Mouse (Mus musculus): ENCODE results near the gene Taar2. TPM values are rescaled to one million over a fixed set of nuclear protein-coding genes. Genes with fewer than 3 reads are reported as not detected.

Taar2 gene
- polyA plus RNA-seq (2014; fragmentation: Nextera tagmentation; extraction: Ambion mirVana), result not detected in 2 replicates

- H3K36me3 ChIP-seq (ENCODE audit: control insufficient read depth, insufficient read depth, low read length), result no peaks in the 10 kb centered on the region
- H3K27me3 ChIP-seq (ENCODE audit: control insufficient read depth, insufficient read depth, low read length), result no peaks in the 10 kb centered on the region
- H3K9me3 ChIP-seq (ENCODE audit: control insufficient read depth, low read length), result no peaks in the 10 kb centered on the region
- 0 out of 2 replicates have a peak within 1 kb of the TSS, but pooled peaks have one; percentile 2 for H3K4me2 ChIP-seq (replicated peaks; ENCODE audit: low read depth, low read length)
- 30% methylated on average over 6 of the region's 6 CpGs for WGBS
- no peak within 1 kb of the TSS for H3K27ac ChIP-seq (ENCODE audit: low read depth, low read length)
- H3K4me3 ChIP-seq (ENCODE audit: low read length), result no peak within 1 kb of the TSS
- H3K4me1 ChIP-seq (ENCODE audit: control insufficient read depth, insufficient read depth, low read length), result no peaks in the 10 kb centered on the region
- no peak within 1 kb of the TSS; the same call in 1 of the 2 replicates for H3K9ac ChIP-seq (ENCODE audit: low read depth, low read length)
- no peak for ATAC-seq (ENCODE audit: low FRiP score, low TSS enrichment)
Measured at GRCm38 (mm10) chr10:23938312-23938711, at the start of gene Taar2. Gene Taar2, plus strand, starts transcription at chr10:23938572.

GRCm38 (mm10) chr10:23892987-23893386 lies 45.4 kb upstream of the Taar2 start:
- 84% methylated on average over 1 of the region's 1 CpGs for WGBS
- Histone ChIP-seq H3K4me3 (ENCODE audit: low read length) (no peak overlapping the region), H3K4me2 (replicated peaks; ENCODE audit: low read depth, low read length) (no peak overlapping the region), H3K36me3 (ENCODE audit: control insufficient read depth, insufficient read depth, low read length) (no peaks in the 10 kb centered on the region), H3K4me1 (ENCODE audit: control insufficient read depth, insufficient read depth, low read length) (no peaks in the 10 kb centered on the region), H3K27me3 (ENCODE audit: control insufficient read depth, insufficient read depth, low read length) (no peaks in the 10 kb centered on the region), H3K9ac (ENCODE audit: low read depth, low read length) (no peak overlapping the region), H3K27ac (ENCODE audit: low read depth, low read length) (no peak overlapping the region), H3K9me3 (ENCODE audit: control insufficient read depth, low read length) (no peaks in the 10 kb centered on the region)
- ATAC-seq (ENCODE audit: low FRiP score, low TSS enrichment), result no peak

GRCm38 (mm10) chr10:23894601-23895349 lies 43.6 kb upstream of the Taar2 start, which contains the start of gene Vnn1:
Gene Vnn1, plus strand, starts transcription at chr10:23894688.
- Histone ChIP-seq H3K27ac (ENCODE audit: low read depth, low read length) (no peak within 1 kb of the TSS), H3K4me2 (replicated peaks; ENCODE audit: low read depth, low read length) (peak within 1 kb of the TSS; percentile 50), H3K27me3 (ENCODE audit: control insufficient read depth, insufficient read depth, low read length) (no peaks in the 10 kb centered on the region), H3K4me3 (ENCODE audit: low read length) (peak within 1 kb of the TSS; percentile 24), H3K9ac (ENCODE audit: low read depth, low read length) (peak within 1 kb of the TSS; percentile 40; the same call in 1 of the 2 replicates), H3K36me3 (ENCODE audit: control insufficient read depth, insufficient read depth, low read length) (no peaks in the 10 kb centered on the region), H3K9me3 (ENCODE audit: control insufficient read depth, low read length) (no peaks in the 10 kb centered on the region), H3K4me1 (ENCODE audit: control insufficient read depth, insufficient read depth, low read length) (no peaks in the 10 kb centered on the region)
- 30% methylated on average over 21 of the region's 21 CpGs for WGBS
- ATAC-seq (ENCODE audit: low FRiP score, low TSS enrichment), result no peak

GRCm38 (mm10) chr10:23895376-23895775 lies 43.0 kb upstream of the Taar2 start:
- no peak overlapping the region for H3K4me3 ChIP-seq (ENCODE audit: low read length)
- no peaks in the 10 kb centered on the region for H3K27me3 ChIP-seq (ENCODE audit: control insufficient read depth, insufficient read depth, low read length)
- ATAC-seq (ENCODE audit: low FRiP score, low TSS enrichment), result no peak
- H3K36me3 ChIP-seq (ENCODE audit: control insufficient read depth, insufficient read depth, low read length), result no peaks in the 10 kb centered on the region
- H3K27ac ChIP-seq (ENCODE audit: low read depth, low read length), result no peak overlapping the region
- no peaks in the 10 kb centered on the region for H3K9me3 ChIP-seq (ENCODE audit: control insufficient read depth, low read length)
- no peak overlapping the region for H3K9ac ChIP-seq (ENCODE audit: low read depth, low read length)
- WGBS, result 85% methylated on average over 7 of the region's 7 CpGs
- H3K4me1 ChIP-seq (ENCODE audit: control insufficient read depth, insufficient read depth, low read length), result no peaks in the 10 kb centered on the region
- H3K4me2 ChIP-seq (replicated peaks; ENCODE audit: low read depth, low read length), result no peak overlapping the region

GRCm38 (mm10) chr10:23901119-23901518 lies 37.3 kb upstream of the Taar2 start:
- no peak overlapping the region for H3K4me2 ChIP-seq (replicated peaks; ENCODE audit: low read depth, low read length)
- H3K4me3 ChIP-seq (ENCODE audit: low read length), result no peak overlapping the region
- 84% methylated on average over 3 of the region's 3 CpGs for WGBS
- no peaks in the 10 kb centered on the region for H3K27me3 ChIP-seq (ENCODE audit: control insufficient read depth, insufficient read depth, low read length)
- ATAC-seq (ENCODE audit: low FRiP score, low TSS enrichment), result no peak
- H3K27ac ChIP-seq (ENCODE audit: low read depth, low read length), result no peak overlapping the region
- H3K4me1 ChIP-seq (ENCODE audit: control insufficient read depth, insufficient read depth, low read length), result no peaks in the 10 kb centered on the region
- no peaks in the 10 kb centered on the region for H3K9me3 ChIP-seq (ENCODE audit: control insufficient read depth, low read length)
- H3K36me3 ChIP-seq (ENCODE audit: control insufficient read depth, insufficient read depth, low read length), result no peaks in the 10 kb centered on the region
- no peak overlapping the region for H3K9ac ChIP-seq (ENCODE audit: low read depth, low read length)

GRCm38 (mm10) chr10:23905661-23906060 lies 32.7 kb upstream of the Taar2 start:
- H3K9me3 ChIP-seq (ENCODE audit: control insufficient read depth, low read length), result no peaks in the 10 kb centered on the region
- no peaks in the 10 kb centered on the region for H3K36me3 ChIP-seq (ENCODE audit: control insufficient read depth, insufficient read depth, low read length)
- H3K4me2 ChIP-seq (replicated peaks; ENCODE audit: low read depth, low read length), result no peak overlapping the region
- H3K4me3 ChIP-seq (ENCODE audit: low read length), result no peak overlapping the region
- no peak overlapping the region for H3K27ac ChIP-seq (ENCODE audit: low read depth, low read length)
- H3K27me3 ChIP-seq (ENCODE audit: control insufficient read depth, insufficient read depth, low read length), result no peaks in the 10 kb centered on the region
- ATAC-seq (ENCODE audit: low FRiP score, low TSS enrichment), result no peak
- WGBS, result 88% methylated on average over 1 of the region's 1 CpGs
- no peaks in the 10 kb centered on the region for H3K4me1 ChIP-seq (ENCODE audit: control insufficient read depth, insufficient read depth, low read length)
- H3K9ac ChIP-seq (ENCODE audit: low read depth, low read length), result no peak overlapping the region

GRCm38 (mm10) chr10:23920056-23920455 lies 18.3 kb upstream of the Taar2 start, which contains the start of gene Taar1:
Gene Taar1, plus strand, starts transcription at chr10:23920356.
- no peak for ATAC-seq (ENCODE audit: low FRiP score, low TSS enrichment)
- H3K36me3 ChIP-seq (ENCODE audit: control insufficient read depth, insufficient read depth, low read length), result no peaks in the 10 kb centered on the region
- H3K9ac ChIP-seq (ENCODE audit: low read depth, low read length), result no peak within 1 kb of the TSS
- H3K9me3 ChIP-seq (ENCODE audit: control insufficient read depth, low read length), result no peaks in the 10 kb centered on the region
- H3K4me1 ChIP-seq (ENCODE audit: control insufficient read depth, insufficient read depth, low read length), result no peaks in the 10 kb centered on the region
- 91% methylated on average over 4 of the region's 4 CpGs for WGBS
- no peak within 1 kb of the TSS for H3K4me2 ChIP-seq (replicated peaks; ENCODE audit: low read depth, low read length)
- no peaks in the 10 kb centered on the region for H3K27me3 ChIP-seq (ENCODE audit: control insufficient read depth, insufficient read depth, low read length)
- no peak within 1 kb of the TSS for H3K27ac ChIP-seq (ENCODE audit: low read depth, low read length)
- no peak within 1 kb of the TSS for H3K4me3 ChIP-seq (ENCODE audit: low read length)

GRCm38 (mm10) chr10:23922468-23922867 lies 15.9 kb upstream of the Taar2 start:
- H3K36me3 ChIP-seq (ENCODE audit: control insufficient read depth, insufficient read depth, low read length), result no peaks in the 10 kb centered on the region
- WGBS, result 63% methylated on average over 3 of the region's 3 CpGs
- no peak overlapping the region for H3K4me2 ChIP-seq (replicated peaks; ENCODE audit: low read depth, low read length)
- H3K4me1 ChIP-seq (ENCODE audit: control insufficient read depth, insufficient read depth, low read length), result no peaks in the 10 kb centered on the region
- ATAC-seq (ENCODE audit: low FRiP score, low TSS enrichment), result no peak
- H3K9me3 ChIP-seq (ENCODE audit: control insufficient read depth, low read length), result no peaks in the 10 kb centered on the region
- no peaks in the 10 kb centered on the region for H3K27me3 ChIP-seq (ENCODE audit: control insufficient read depth, insufficient read depth, low read length)
- no peak overlapping the region for H3K27ac ChIP-seq (ENCODE audit: low read depth, low read length)
- H3K4me3 ChIP-seq (ENCODE audit: low read length), result no peak overlapping the region
- no peak overlapping the region for H3K9ac ChIP-seq (ENCODE audit: low read depth, low read length)

GRCm38 (mm10) chr10:23923941-23924340 lies 14.4 kb upstream of the Taar2 start:
- 79% methylated on average over 2 of the region's 2 CpGs for WGBS
- no peak for ATAC-seq (ENCODE audit: low FRiP score, low TSS enrichment)
- no peak overlapping the region for H3K4me2 ChIP-seq (replicated peaks; ENCODE audit: low read depth, low read length)

More at GRCm38 (mm10) chr10:23923941-23924340, 14.4 kb upstream of the Taar2 start:
- H3K4me3 ChIP-seq (ENCODE audit: low read length), result no peak overlapping the region
- H3K27ac ChIP-seq (ENCODE audit: low read depth, low read length), result no peak overlapping the region
- no peaks in the 10 kb centered on the region for H3K27me3 ChIP-seq (ENCODE audit: control insufficient read depth, insufficient read depth, low read length)
- no peaks in the 10 kb centered on the region for H3K9me3 ChIP-seq (ENCODE audit: control insufficient read depth, low read length)
- H3K4me1 ChIP-seq (ENCODE audit: control insufficient read depth, insufficient read depth, low read length), result no peaks in the 10 kb centered on the region
- no peaks in the 10 kb centered on the region for H3K36me3 ChIP-seq (ENCODE audit: control insufficient read depth, insufficient read depth, low read length)
- no peak overlapping the region for H3K9ac ChIP-seq (ENCODE audit: low read depth, low read length)

Measured in kidney, embryonic 14.5 days (tissue).